Mouse (Mus musculus): ENCODE measurements around the gene E130309D02Rik.

E130309D02Rik gene

DNA sequence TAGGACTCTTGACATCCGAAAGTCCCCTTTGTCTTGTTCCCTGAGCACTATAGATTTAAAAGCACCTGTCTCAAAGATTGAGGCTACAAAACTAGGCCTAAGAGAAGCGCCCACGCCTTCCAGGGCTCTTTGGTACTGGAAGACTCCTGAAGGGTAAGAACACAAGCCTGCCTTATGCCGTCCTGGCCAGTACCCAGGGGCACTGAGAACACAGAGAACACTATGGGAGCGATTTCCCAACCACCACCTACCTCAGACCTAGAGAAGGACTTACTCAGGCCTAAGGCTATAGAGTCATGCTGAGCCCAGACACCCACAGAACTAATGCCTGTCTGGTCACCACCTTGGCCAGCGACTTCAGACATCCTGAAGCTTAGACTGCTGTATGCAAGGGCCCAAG lies 48.4 kb downstream of the E130309D02Rik start:
- no peak for DNase-seq (ENCODE audit: low spot score)

DNA sequence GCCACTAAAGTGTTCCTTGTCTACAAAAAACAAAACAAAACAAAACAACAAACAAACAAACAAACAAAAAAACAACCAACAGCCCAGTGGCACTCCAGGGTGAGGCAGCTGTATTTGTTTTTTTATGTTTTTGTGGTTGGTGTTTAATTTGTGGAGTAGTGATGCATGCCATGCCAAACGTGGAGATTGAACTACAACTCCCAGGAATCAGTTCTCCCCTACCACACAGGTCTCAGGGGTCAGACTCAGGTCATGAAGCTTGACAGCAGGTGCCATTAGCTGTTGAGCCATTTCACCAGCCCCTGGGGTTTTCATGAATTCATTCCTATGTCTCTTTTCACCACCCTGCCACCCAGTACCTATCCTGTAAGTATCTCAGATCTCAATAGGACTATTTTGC lies 49.8 kb downstream of the E130309D02Rik start:
- DNase-seq (ENCODE audit: low spot score), result no peak

DNA sequence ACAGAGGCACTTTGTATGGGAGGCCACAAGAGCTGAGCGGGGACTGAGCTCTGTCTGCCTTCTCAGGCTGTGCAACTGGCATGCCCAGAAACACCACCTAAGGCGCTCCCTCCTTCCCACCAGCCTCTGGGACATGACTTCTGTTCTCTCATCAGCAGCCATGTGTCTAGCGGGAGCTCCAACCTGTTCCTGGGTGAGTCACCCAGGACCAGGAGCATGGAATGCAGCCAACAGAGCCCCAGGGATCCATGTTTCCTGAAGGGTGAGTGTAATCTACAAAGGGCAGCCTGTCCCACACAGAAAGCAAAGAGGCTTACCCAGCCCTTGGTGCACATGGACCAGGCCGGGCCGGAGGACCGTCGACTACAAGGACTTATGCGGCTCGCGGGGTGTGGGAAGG lies 50.5 kb downstream of the E130309D02Rik start:
- no peak for DNase-seq (ENCODE audit: low spot score)

GRCm38 (mm10) chr5:143261636-143262035 lies 53.5 kb downstream of the E130309D02Rik start:
- no peak for DNase-seq (ENCODE audit: low spot score)

DNA sequence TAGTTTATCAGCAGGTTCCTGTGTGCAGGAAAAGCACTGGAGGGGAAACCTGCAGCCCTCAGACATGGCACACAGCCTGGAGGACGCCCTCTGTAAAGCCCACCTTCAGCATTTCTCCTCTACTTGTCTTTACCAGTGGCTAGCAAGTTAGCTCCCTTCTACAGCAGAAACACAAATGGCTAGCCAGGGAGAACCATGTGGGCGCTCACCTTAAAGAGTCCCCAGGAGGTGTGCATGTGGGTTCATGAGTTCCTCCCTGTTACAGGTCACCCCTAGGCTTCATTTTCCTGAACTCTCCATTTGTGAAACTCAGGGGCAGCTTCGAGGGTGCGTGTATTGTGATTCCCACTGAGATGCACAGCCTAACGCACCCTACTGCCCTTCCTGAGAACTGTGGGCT lies 59.4 kb downstream of the E130309D02Rik start:
- no peak for DNase-seq (ENCODE audit: low spot score)

- no peak for DNase-seq (ENCODE audit: low spot score)
These were observed 60.0 kb downstream of the E130309D02Rik start for GRCm38 (mm10) chr5:143255131-143255519.

DNA sequence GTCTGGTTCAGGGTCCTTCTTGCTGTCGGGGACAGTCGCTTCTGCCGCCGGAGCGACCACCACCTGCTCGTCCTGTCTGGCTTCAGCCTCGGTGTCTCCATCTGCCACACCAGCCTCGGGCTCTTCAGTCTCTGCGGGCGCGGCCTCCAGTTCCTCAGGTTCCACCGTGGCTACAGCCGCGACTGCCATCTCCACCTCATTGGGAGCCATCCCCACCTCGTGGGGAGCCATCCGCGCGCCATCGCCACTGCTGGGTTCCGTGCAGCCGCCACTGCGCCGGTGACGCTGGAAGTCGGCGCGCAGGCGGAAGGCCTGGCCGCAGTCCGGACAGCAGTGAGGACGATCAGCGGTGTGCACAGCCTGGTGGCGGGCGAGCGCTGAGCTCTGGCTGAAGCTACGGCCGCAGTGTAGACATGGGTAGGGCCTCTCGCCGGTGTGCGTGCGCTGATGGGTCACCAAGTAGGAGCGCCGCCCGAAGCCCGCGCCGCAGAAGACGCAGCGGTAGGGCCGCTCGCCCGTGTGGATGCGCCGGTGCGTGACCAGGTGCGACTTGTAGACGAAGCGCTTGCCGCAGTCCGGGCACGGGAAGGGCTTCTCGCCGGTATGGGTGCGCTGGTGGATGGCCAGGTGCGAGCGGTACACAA lies 60.6 kb downstream of the E130309D02Rik start:
- no peak for DNase-seq (ENCODE audit: low spot score)

DNA sequence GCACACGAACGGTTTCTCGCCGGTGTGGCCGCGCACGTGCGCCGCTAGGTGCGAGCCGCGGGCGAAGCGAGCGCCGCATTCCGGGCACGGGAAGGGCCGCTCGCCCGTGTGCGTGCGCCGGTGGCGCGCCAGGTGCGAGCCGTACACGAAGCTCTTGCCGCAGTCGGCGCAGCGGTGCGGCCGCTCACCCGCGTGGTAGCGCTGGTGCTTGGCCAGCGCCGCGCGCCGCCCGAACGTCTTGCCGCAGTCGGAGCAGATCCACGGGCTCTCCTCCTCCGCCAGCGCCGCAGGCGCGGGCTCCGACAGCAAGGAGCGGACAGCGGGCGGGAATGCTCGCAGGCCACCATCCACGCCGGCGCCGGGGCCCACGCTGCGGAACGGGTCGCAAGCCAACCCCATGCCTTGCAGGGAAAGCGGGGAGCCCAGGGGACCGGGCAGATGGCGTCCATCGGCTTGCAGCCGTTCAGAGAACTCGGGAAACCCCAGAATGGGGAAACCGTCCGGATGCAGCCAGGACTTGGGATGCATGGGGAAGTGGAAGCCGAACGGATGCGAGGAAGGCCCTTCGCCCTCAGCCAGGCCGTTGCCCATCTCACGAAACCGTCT lies 61.2 kb downstream of the E130309D02Rik start:
- DNase-seq (ENCODE audit: low spot score), result no peak

GRCm38 (mm10) chr5:143253186-143253880 lies 61.8 kb downstream of the E130309D02Rik start:
- DNase-seq (ENCODE audit: low spot score), result no peak

DNA sequence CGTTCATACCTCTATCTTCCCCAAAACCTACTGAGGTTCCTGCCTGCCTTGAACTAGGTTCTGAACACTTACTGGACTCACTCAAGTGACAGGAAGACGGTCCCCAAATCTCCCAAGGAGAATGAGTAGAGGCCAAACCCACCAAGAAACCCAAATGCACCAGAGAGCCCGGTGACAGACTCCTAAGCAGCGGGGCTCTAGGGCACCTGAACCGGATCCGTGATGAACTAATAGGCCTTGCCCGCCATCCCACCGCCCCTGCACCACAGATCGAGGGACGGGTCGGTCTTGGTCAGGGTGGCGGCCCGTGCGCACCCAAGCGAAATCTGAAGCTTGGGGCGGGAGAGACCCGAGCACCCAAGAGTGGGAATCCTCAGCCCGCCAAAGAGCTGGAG lies 62.4 kb downstream of the E130309D02Rik start:
- DNase-seq (ENCODE audit: low spot score), result no peak

- DNase-seq (ENCODE audit: low spot score), result no peak
These were observed 63.1 kb downstream of the E130309D02Rik start for GRCm38 (mm10) chr5:143252039-143252438.
